Mouse (Mus musculus): Measurements from ENCODE around the gene Fos. TPM values are rescaled to one million over a fixed set of nuclear protein-coding genes. Genes with fewer than 3 reads are reported as not detected.

Gene Fos
- polyA plus RNA-seq (2017; shearing (Covaris generic)) = 17.7 TPM

DNA sequence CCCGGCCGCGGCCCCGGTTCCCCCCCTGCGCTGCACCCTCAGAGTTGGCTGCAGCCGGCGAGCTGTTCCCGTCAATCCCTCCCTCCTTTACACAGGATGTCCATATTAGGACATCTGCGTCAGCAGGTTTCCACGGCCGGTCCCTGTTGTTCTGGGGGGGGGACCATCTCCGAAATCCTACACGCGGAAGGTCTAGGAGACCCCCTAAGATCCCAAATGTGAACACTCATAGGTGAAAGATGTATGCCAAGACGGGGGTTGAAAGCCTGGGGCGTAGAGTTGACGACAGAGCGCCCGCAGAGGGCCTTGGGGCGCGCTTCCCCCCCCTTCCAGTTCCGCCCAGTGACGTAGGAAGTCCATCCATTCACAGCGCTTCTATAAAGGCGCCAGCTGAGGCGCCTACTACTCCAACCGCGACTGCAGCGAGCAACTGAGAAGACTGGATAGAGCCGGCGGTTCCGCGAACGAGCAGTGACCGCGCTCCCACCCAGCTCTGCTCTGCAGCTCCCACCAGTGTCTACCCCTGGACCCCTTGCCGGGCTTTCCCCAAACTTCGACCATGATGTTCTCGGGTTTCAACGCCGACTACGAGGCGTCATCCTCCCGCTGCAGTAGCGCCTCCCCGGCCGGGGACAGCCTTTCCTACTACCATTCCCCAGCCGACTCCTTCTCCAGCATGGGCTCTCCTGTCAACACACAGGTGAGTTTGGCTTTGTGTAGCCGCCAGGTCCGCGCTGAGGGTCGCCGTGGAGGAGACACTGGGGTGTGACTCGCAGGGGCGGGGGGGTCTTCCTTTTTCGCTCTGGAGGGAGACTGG lies at the start of gene Fos:
TSS of gene Fos (plus strand) at position 410 of the 817 bp plus-strand sequence.

Other genes with a start within 250 kb of the Fos start
- 17.0 TPM for gene Mlh3, start 203.3 kb upstream of the Fos start, polyA plus RNA-seq (2017; shearing (Covaris generic))
- 65.7 TPM for gene Acyp1, start 185.5 kb upstream of the Fos start, polyA plus RNA-seq (2017; shearing (Covaris generic))
- gene Zc2hc1c, start 185.3 kb upstream of the Fos start, polyA plus RNA-seq (2017; shearing (Covaris generic)) = 0.16 TPM
- gene Nek9, start 134.5 kb upstream of the Fos start, polyA plus RNA-seq (2017; shearing (Covaris generic)) = 14.1 TPM
- 171 TPM for gene Tmed10, start 99.0 kb upstream of the Fos start, polyA plus RNA-seq (2017; shearing (Covaris generic))
- gene Jdp2, start 125.1 kb downstream of the Fos start, polyA plus RNA-seq (2017; shearing (Covaris generic)) = 1.6 TPM
- 308 TPM for gene Batf, start 212.8 kb downstream of the Fos start, polyA plus RNA-seq (2017; shearing (Covaris generic))

Measured in activated CD4-positive, CD25-positive, alpha-beta regulatory T cell, adult 9 weeks (primary cell).